Mouse (Mus musculus): ENCODE results near the gene Rspo1. TPM values are rescaled to one million over a fixed set of nuclear protein-coding genes. Genes with fewer than 3 reads are reported as not detected.

The Rspo1 gene
- polyA plus RNA-seq, 1 experiment, result 0.60 TPM

GRCm38 (mm10) chr4:124949488-124949887, 36.7 kb upstream of the Rspo1 start:
- TF ChIP-seq POLR2A (IDR thresholded peaks at IDR 0.05; ENCODE audit: low read depth, low read length) (no peak), CTCF (IDR thresholded peaks at IDR 0.05; ENCODE audit: extremely low read depth, insufficient read length, insufficient replicate concordance, low read depth, low read length) (no peak)
- H3K4me3 ChIP-seq (ENCODE audit: low read depth, low read length), result no peak overlapping the region
- H3K4me1 ChIP-seq (ENCODE audit: control insufficient read depth, insufficient read depth, insufficient read length, low read length), result no peaks in the 10 kb centered on the region
- H3K36me3 ChIP-seq (ENCODE audit: control insufficient read depth, insufficient read depth, low read length), result no peaks in the 10 kb centered on the region; the same call in 1 of the 2 replicates
- WGBS, result 79% methylated on average over 3 of the region's 3 CpGs
- H3K27me3 ChIP-seq (ENCODE audit: control insufficient read depth, insufficient read depth, low read length), result no peaks in the 10 kb centered on the region
- H3K27ac ChIP-seq (ENCODE audit: insufficient read depth, low read depth, low read length), result no peak overlapping the region

- Histone ChIP-seq H3K27ac (ENCODE audit: insufficient read depth, low read depth, low read length) (no peak overlapping the region), H3K27me3 (ENCODE audit: control insufficient read depth, insufficient read depth, low read length) (no peaks in the 10 kb centered on the region), H3K4me1 (ENCODE audit: control insufficient read depth, insufficient read depth, insufficient read length, low read length) (no peaks in the 10 kb centered on the region), H3K36me3 (ENCODE audit: control insufficient read depth, insufficient read depth, low read length) (no peaks in the 10 kb centered on the region), H3K4me3 (ENCODE audit: low read depth, low read length) (no peak overlapping the region)
- TF ChIP-seq POLR2A (IDR thresholded peaks at IDR 0.05; ENCODE audit: low read depth, low read length) (no peak), CTCF (IDR thresholded peaks at IDR 0.05; ENCODE audit: extremely low read depth, insufficient read length, insufficient replicate concordance, low read depth, low read length) (no peak)
- WGBS, result 39% methylated on average over 21 of the region's 21 CpGs
Observed at GRCm38 (mm10) chr4:124950181-124951035, 35.8 kb upstream of the Rspo1 start.

GRCm38 (mm10) chr4:124951036-124951433, 35.2 kb upstream of the Rspo1 start:
- WGBS, result 43% methylated on average over 10 of the region's 10 CpGs
- no peaks in the 10 kb centered on the region for H3K36me3 ChIP-seq (ENCODE audit: control insufficient read depth, insufficient read depth, low read length)
- H3K4me3 ChIP-seq (ENCODE audit: low read depth, low read length), result no peak overlapping the region; the same call in 1 of the 2 replicates
- no peaks in the 10 kb centered on the region for H3K27me3 ChIP-seq (ENCODE audit: control insufficient read depth, insufficient read depth, low read length)
- no peak overlapping the region for H3K27ac ChIP-seq (ENCODE audit: insufficient read depth, low read depth, low read length)
- no peak for TF ChIP-seq POLR2A (IDR thresholded peaks at IDR 0.05; ENCODE audit: low read depth, low read length)
- no peak for TF ChIP-seq CTCF (IDR thresholded peaks at IDR 0.05; ENCODE audit: extremely low read depth, insufficient read length, insufficient replicate concordance, low read depth, low read length)
- H3K4me1 ChIP-seq (ENCODE audit: control insufficient read depth, insufficient read depth, insufficient read length, low read length), result no peaks in the 10 kb centered on the region

- Histone ChIP-seq H3K4me3 (ENCODE audit: low read depth, low read length) (no peak overlapping the region), H3K27ac (ENCODE audit: insufficient read depth, low read depth, low read length) (no peak overlapping the region), H3K4me1 (ENCODE audit: control insufficient read depth, insufficient read depth, insufficient read length, low read length) (no peaks in the 10 kb centered on the region), H3K36me3 (ENCODE audit: control insufficient read depth, insufficient read depth, low read length) (no peaks in the 10 kb centered on the region), H3K27me3 (ENCODE audit: control insufficient read depth, insufficient read depth, low read length) (no peaks in the 10 kb centered on the region)
- TF ChIP-seq POLR2A (IDR thresholded peaks at IDR 0.05; ENCODE audit: low read depth, low read length) (no peak), CTCF (IDR thresholded peaks at IDR 0.05; ENCODE audit: extremely low read depth, insufficient read length, insufficient replicate concordance, low read depth, low read length) (no peak)
- 55% methylated on average over 4 of the region's 4 CpGs for WGBS
Observed at GRCm38 (mm10) chr4:124953546-124953945, 32.7 kb upstream of the Rspo1 start.

GRCm38 (mm10) chr4:124957284-124957683, 28.9 kb upstream of the Rspo1 start:
- Histone ChIP-seq H3K36me3 (ENCODE audit: control insufficient read depth, insufficient read depth, low read length) (no peaks in the 10 kb centered on the region), H3K27me3 (ENCODE audit: control insufficient read depth, insufficient read depth, low read length) (no peaks in the 10 kb centered on the region), H3K27ac (ENCODE audit: insufficient read depth, low read depth, low read length) (no peak overlapping the region), H3K4me3 (ENCODE audit: low read depth, low read length) (no peak overlapping the region), H3K4me1 (ENCODE audit: control insufficient read depth, insufficient read depth, insufficient read length, low read length) (no peaks in the 10 kb centered on the region)
- TF ChIP-seq CTCF (IDR thresholded peaks at IDR 0.05; ENCODE audit: extremely low read depth, insufficient read length, insufficient replicate concordance, low read depth, low read length) (no peak), POLR2A (IDR thresholded peaks at IDR 0.05; ENCODE audit: low read depth, low read length) (no peak)
- WGBS, result 78% methylated on average over 2 of the region's 2 CpGs

- no peaks in the 10 kb centered on the region for H3K4me1 ChIP-seq (ENCODE audit: control insufficient read depth, insufficient read depth, insufficient read length, low read length)
- no peaks in the 10 kb centered on the region for H3K27me3 ChIP-seq (ENCODE audit: control insufficient read depth, insufficient read depth, low read length)
- H3K36me3 ChIP-seq (ENCODE audit: control insufficient read depth, insufficient read depth, low read length), result no peaks in the 10 kb centered on the region
- 58% methylated on average over 11 of the region's 11 CpGs for WGBS
- no peak overlapping the region for H3K27ac ChIP-seq (ENCODE audit: insufficient read depth, low read depth, low read length)
- no peak for TF ChIP-seq CTCF (IDR thresholded peaks at IDR 0.05; ENCODE audit: extremely low read depth, insufficient read length, insufficient replicate concordance, low read depth, low read length)
- TF ChIP-seq POLR2A (IDR thresholded peaks at IDR 0.05; ENCODE audit: low read depth, low read length), result no peak
- no peak overlapping the region for H3K4me3 ChIP-seq (ENCODE audit: low read depth, low read length)
Observed at GRCm38 (mm10) chr4:124959062-124959461, 27.2 kb upstream of the Rspo1 start.

- no peak overlapping the region for H3K27ac ChIP-seq (ENCODE audit: insufficient read depth, low read depth, low read length)
- 83% methylated on average over 11 of the region's 11 CpGs for WGBS
- H3K27me3 ChIP-seq (ENCODE audit: control insufficient read depth, insufficient read depth, low read length), result no peaks in the 10 kb centered on the region
- no peaks in the 10 kb centered on the region for H3K4me1 ChIP-seq (ENCODE audit: control insufficient read depth, insufficient read depth, insufficient read length, low read length)
- no peaks in the 10 kb centered on the region for H3K36me3 ChIP-seq (ENCODE audit: control insufficient read depth, insufficient read depth, low read length)
- no peak for TF ChIP-seq POLR2A (IDR thresholded peaks at IDR 0.05; ENCODE audit: low read depth, low read length)
- no peak for TF ChIP-seq CTCF (IDR thresholded peaks at IDR 0.05; ENCODE audit: extremely low read depth, insufficient read length, insufficient replicate concordance, low read depth, low read length)
- no peak overlapping the region for H3K4me3 ChIP-seq (ENCODE audit: low read depth, low read length)
Observed at GRCm38 (mm10) chr4:124960940-124961339, 25.3 kb upstream of the Rspo1 start.
